Mouse (Mus musculus) liver, embryonic 14.5 days (tissue): ENCODE results near the gene Slx1b.

Experiments used
- CTCF ChIP-seq: IDR thresholded peaks from 2 replicates; pipeline ENCODE4 v1.5.1; 2016; ENCODE audit warnings: antibody characterized with exemption, low read depth, control low read depth
- EP300 ChIP-seq: IDR thresholded peaks from 2 replicates; pipeline ENCODE4 v1.6.1; 2016; ENCODE audit warnings: antibody characterized with exemption, low read depth

DNA sequence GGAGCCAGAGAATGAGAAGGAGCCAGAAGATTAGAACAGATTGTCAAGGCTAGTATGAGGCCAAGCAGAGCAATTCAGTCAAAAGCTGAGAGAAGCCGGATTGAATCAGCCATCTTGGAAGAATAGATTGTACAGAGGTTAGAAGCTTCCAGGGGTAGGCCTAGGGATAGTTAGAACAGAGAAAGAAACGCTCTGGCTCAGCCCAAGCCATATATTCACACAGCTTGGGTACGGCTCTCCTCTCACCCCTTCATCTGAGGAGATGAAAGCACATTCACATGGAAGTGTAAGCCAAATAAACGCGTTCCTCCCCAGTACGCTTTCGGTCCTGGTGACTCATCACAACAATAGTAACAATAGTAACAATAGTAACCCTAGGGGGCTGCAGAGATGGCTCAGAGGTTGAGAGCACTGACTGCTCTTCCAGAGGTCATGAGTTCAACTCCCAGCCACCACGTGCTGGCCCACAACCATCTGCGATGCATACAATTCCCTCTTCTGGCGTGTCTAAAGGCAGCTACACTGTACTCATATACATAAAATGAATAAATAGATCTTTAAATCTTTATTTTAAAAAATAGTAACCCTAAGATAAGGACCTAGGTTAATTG lies 1.0 kb downstream of the Slx1b start:
- TF ChIP-seq EP300 (no peak), CTCF (no peak)
